Mouse (Mus musculus): ENCODE results near the gene Otulinl. TPM values are rescaled to one million over a fixed set of nuclear protein-coding genes. Genes with fewer than 3 reads are reported as not detected.

Otulinl gene
- polyA plus RNA-seq (2012; rRNA removed) = 5.9 and 6.4 TPM in 2 replicates

DNA sequence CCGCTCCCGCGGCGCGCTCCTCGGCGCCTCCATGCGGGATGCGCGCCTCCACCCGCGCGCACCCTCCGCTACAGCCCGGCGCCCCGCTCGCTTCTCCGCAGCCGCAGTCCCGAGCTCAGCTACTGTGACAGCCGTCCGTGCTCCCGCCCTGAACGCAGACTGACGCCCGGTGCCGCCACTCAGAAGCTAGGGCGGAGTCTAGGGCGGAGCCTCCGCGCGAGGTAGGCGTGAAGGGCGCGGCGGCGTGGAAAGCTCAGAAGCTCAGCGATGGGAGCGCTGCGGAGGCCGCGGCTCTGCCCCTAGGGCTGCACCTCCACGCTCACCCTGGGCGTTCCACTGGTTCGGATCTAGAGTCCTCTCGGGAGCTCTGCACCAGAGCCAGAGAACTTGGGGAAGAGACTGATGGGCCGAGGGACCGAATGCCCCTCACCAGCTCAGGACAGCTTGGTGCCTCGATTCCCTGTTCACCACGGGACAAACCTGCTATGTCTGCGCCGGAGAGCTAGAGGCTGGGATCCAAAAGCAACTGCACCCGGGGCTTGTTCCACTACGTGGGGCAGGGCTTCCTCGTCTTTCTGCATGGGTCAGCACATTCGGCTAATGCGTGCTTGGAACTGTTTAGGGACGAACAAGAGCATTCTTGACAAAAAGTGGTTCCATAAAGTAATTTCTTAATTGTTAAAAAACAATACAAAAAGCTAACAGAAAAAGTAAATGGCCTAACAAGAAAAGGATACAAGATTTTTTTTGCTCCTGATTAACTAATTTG, at the start of gene Otulinl:
Gene Otulinl (minus strand): TSS at position 161 of the 769 bp plus-strand sequence.

DNA sequence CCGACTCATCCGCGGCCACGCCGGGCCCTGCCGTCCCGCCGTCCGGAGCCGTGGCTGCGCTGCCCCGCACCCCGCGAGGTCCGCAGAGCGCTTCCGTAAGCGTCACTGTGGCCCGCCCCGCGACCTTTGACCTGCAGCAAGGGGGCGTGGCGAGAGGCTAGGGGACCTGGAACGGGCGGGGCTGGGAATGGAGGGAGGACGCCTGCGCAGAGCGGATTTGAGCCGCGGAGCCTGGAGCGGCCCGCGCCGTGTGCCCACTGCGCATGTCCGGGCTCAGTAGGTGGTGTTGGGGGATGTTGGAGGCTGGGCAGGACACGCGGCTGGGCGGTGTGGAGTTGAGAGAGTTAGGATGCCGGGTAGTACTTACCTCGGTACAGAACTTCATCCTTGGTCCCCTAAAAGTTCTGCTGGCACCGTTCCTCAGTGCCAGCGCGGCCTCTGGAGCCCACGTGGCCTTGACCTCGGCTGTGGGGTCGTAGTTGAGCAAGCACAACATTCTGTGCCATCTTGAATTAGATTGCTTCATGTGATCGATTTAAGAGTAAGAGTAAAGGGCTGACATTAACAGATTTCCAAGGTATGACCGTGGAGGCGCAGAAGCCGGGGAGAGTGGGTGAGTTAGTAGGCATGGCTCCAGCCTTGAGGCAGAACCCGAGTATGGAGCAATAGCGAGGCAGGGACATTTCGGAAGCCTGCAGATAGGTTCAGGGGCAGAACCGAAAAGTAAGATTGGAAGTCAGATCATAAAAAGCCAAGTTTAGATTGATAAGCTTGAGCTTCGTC, 50.6 kb downstream of the Otulinl start, which contains the start of gene Otulin:
Gene Otulin (minus strand): TSS at position 93 of the 783 bp plus-strand sequence.

Other genes with a start within 250 kb of the Otulinl start
- 12.0 and 12.9 TPM in 2 replicates for gene Ank, start 214.9 kb downstream of the Otulinl start, polyA plus RNA-seq (2012; rRNA removed)
- 13.3 and 13.4 TPM in 2 replicates for gene Otulin, start 50.9 kb downstream of the Otulinl start, polyA plus RNA-seq (2012; rRNA removed)